Mouse (Mus musculus): ENCODE results near the gene Chd8.

The Chd8 gene

GRCm38 (mm10) chr14:52198141-52198540 lies 59.4 kb downstream of the Chd8 start:
- DNase-seq, result peak; percentile 48

DNA sequence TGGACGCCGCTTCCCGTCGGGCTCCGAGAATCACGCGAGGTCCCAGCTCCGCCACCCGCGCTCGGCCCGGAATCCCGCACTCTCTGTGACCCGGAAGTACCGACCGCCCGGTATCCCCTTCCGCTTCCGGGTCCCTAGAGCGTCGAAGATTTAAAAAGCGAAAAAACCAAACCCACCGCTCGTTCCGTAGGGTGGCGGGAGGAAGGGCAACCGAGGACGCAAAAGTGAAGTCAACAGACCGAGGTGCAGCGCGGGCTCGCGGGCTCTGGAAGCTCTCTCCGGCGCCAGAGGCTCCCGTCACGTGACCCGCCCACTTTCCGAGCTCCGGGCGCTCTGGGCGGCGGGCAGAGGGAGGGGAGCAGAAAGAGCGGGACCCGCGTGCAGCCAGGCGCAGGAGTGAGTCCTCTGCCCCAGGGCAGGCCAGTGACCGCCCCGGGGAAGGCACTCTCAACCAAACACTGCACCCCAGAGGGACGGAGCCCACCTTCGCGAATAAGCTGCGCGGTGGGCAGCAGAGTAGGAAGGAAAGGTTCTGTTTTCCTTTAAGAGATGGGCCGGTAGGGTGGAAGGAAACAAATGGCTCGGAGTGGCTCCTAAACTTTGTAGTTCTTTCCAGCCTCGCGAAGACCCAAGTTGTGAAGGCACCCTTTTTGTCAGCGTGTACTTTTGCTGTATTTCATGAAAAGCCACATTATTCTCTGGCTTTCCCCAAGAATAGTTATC lies 60.3 kb downstream of the Chd8 start, which contains the start of gene Supt16:
Supt16 (minus strand) TSS at position 261 of the 723 bp plus-strand sequence.
- peak; percentile 86 for DNase-seq

DNA sequence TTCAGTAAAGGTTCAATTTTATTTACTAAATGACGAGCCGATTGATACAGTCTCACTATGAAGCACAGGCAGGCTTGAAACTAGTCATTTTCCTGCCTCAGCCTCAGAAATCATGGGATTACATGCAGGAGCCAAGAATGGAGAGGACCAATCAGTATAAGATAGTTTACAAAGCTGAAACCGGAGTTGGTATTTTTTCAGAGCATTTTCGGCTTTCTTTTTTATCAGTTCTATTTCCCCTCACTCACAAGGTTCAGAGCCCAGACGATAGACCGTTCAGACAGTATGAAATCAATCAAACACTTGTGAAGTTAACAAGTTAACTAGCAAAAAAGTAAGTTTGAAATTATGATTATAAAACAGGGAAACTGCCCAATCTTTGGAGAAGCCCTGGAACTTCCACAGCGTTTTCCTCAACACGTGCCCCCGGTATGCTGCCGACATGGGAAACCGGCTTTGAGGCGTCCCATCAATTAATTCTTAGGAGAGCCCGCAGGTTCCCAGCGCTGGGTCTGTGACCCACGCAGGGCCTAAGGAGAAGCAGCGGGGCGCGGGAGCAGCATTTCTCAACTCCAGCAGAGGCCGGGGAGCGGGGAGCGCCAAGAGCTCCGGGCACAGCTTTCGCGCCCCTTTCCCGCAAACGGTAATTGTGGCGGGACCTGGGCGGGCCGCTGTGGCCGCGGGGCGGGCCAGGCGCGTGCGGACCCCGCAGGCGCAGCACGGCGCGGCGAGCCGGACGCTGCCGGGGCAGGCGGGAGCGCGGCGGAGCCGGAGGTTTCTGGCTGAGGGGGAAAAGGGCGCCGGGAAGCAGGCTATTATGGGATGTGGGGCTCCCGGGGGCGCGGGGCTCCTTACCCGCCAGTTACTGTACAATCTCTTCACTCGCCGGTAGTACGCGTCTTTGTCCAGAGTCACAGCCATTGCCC lies 61.1 kb downstream of the Chd8 start:
- DNase-seq, result no peak

DNA sequence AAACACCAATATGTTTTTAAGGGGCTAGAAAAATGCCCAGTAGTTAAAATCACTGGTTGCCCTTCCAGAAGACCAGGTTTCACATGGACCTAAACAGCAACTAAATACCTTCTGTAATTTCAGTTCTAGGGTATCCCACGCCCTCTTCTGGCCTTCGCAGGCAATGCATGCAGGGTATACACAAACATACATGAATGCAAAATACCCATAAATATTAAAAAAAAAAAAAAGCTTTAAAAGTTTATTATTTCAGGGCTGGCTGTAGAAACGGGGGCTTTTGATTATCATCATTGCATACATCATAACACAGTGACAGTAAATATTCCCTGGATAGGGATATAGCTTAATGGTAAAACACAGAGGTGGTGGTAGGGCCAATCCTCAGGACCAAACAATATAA lies 61.9 kb downstream of the Chd8 start:
- peak; percentile 80 for DNase-seq

DNA sequence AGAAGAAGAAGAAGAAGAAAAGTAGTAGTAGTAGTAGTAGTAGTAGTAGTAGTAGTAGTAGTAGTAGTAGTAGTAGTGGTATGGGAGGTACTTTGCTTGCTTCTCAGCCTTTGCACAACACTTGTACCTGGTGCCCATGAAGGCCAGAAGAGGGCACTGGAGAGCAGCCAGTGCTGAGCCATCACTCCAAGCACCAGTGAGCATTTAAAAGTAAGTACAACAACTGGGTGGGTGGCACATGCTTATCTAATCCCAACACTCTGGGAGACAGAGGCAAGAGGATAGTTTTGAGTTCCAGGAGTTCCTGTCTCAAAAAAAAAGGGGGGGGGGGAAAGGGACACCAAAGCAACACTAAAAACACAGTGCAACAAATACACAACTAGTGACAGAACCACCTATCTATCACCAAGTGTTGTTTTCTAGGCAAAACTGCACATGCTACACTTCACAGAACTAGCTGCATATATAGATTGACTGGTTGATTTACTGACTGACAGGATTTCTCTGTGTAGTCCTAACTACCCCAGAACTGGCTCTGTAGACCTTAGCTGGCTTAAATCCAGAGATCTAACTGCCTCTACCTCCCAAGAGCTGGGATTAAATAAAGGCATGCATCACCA lies 66.7 kb downstream of the Chd8 start:
- peak; percentile 78 for DNase-seq

DNA sequence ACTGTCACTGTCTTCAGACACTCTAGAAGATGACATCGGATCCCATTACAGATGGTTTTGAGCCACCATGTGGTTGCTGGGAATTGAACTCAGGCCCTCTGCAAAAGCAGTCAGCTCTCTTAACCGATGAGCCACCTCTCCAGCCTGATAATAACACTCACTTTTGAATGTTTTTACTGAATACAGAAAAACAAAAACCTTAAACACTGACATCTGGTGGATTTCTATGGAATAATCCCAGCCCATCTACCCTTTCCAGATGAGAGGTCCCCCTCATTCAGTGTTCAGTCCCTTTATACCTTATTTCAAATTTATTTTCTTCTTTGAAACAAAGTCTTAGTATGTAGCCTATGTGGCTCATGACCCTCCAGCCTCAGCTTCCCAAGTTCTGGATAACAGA lies 68.1 kb downstream of the Chd8 start:
- DNase-seq, result no peak

DNA sequence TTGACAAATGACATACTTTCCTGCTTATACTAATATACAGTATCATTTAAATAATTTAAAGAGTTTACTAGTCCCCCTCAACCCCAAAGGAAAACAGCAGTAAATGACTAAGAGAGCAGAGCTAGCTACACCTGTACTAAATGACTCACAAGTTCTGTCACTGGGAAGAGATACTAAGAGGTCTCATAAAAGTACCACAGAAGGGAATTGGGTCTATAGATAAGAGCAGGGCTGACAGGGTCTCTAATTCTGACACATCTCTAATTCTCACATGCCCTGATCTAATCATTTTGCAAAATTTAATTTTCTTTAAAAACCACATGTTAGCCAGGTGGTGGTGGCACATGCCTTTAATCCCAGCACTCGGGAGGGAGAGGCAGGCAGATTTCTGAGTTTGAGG lies 68.8 kb downstream of the Chd8 start:
- no peak for DNase-seq

DNA sequence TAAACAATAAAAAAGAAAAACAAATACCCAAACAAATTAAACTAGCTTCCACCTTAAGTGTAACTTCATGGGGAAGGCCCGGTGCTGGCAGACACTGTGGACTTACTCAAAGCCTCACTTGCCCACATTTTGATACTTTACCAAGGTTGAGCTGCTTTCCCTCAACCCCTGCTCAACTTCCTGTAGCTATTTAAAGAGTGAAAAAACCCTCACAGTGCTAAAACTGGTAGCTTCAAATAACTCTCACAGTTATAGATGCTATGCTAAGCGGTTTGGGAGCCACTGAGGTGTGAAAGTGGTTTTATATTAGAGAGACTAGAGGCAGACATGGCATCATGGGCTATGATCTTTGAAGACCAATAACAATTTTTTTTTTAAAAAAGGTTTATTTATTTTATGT lies 91.0 kb downstream of the Chd8 start:
- no peak for DNase-seq

- no peak for DNase-seq
These were observed 96.7 kb downstream of the Chd8 start for GRCm38 (mm10) chr14:52160911-52161310.

GRCm38 (mm10) chr14:52155008-52155407 lies 102.6 kb downstream of the Chd8 start:
- DNase-seq, result no peak

DNA sequence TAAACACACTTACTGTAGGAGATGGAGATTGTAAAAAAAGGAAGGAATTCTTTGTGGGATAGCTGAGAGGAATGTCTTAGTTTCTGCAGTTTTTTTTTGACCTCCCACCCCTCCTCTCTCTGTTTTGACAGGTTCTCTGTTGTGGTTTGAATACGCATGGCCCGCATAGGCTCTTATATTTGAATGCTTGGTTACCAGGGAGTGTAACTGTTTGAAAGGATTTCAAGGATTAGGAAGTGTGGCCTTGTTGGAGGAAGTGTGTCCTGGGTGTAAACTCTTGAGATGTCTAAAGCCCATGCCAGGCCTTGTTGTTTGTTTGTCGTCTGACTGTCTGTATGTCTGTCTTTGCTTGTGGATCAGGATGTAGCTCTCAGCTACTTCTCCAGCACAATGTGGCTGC lies 105.0 kb downstream of the Chd8 start:
- DNase-seq, result no peak

DNA sequence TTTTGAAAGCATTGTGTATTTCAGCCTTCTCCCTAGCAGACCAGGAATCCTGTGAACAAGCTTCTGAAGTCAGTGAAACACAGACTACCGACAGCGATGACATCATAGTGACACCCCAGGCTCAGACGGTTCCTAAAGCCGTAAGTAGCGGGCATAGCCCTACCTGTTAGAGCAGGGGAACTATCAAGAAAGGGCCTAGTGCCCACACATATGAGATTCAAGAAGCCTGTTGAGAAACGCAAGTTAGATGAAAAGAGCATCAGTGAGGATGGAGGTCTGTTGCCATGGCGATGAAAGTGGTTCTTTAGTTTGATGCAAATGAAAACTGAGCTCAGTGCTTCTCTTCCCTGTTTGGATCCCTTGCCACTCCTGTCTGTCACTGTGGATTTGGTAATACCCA lies 105.4 kb downstream of the Chd8 start:
- no peak for DNase-seq

DNA sequence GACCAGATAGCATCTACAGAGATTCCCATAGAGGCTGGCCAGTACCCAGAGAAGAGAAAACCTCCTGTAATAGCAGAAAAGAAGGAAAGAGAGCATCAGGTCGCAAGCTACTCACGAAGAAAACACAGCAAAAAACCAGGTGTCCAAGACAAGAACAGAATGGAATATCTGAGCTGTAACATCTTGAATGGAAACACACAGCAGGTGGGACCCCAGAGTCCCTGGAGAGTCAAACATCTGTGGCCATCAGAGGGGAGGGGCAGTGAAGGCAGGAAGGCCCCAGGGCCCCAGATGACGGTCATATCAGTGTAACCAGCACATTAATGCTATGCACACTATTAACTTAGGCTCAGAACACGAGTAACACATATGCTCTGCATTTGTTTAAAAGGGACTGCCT lies 107.7 kb downstream of the Chd8 start:
- DNase-seq, result no peak
